ENCODE assay signal across 22 mouse cellular contexts in genomic region chr7:89463246-89463645, GRCm38 (mm10). TPM values are rescaled to one million over a fixed set of nuclear protein-coding genes. Genes with fewer than 3 reads are reported as not detected.
DNase-seq lines count a peak whose midpoint lies in the region; ATAC-seq lines count a peak whose summit lies in the region.
"Had no signal": no experiment of that assay in that cellular context is flagged by ENCODE, and none has a peak within 500 bp of the region (broad histone marks: within the 10 kb centered on the region; RNA-seq: fewer than 3 reads in every experiment).

No protein-coding gene starts in this region.

- 73% methylated on average over 3 of the region's 3 CpGs for WGBS in kidney, embryonic 15.5 days
- 83% methylated on average over 3 of the region's 3 CpGs for WGBS in kidney, embryonic 14.5 days
- WGBS in neural tube, embryonic 15.5 days, result 79% methylated on average over 3 of the region's 3 CpGs

- ATAC-seq in kidney, embryonic 15.5 days (replicated peaks; ENCODE audit: low FRiP score), result no peak
- no peak for ATAC-seq in kidney, embryonic 14.5 days (ENCODE audit: low FRiP score, low TSS enrichment)
- peak; percentile 33; the same call in 1 of the 2 replicates for ATAC-seq in megakaryocyte, adult 5-6 weeks (ENCODE audit: poor library complexity, severe bottlenecking)
- no peak for ATAC-seq in neural tube, embryonic 15.5 days (ENCODE audit: low FRiP score)
- ATAC-seq: activated CD4-positive, CD25-positive, alpha-beta regulatory T cell, adult 4 months; Patski had no signal

- peak; percentile 64 for DNase-seq in kidney, adult 11 months
- peak; percentile 11 for DNase-seq in kidney, postnatal 10 days
- DNase-seq in kidney, postnatal 14 days, result peak; percentile 42
- DNase-seq: adrenal gland, postnatal 14 days; cerebellum, adult 11-12 months; cerebellum, adult 9-10 months; gastrocnemius, postnatal 10 days; heart, adult 2 months; heart, postnatal 14 days had no signal

- peaks cover 7% of the 10 kb centered on the region; the same call in 1 of the 2 replicates for H3K4me1 ChIP-seq in kidney, embryonic 15.5 days
- H3K4me1 ChIP-seq in kidney, embryonic 14.5 days (ENCODE audit: control insufficient read depth, insufficient read depth, low read length), result 0 out of 2 replicates have a peak, but pooled peaks cover 2% of the 10 kb centered on the region
- peaks cover 4% of the 10 kb centered on the region for H3K4me1 ChIP-seq in neural tube, embryonic 15.5 days

- H3K4me2 ChIP-seq in kidney, embryonic 15.5 days, result no peak overlapping the region
- H3K4me2 ChIP-seq in kidney, embryonic 14.5 days (replicated peaks; ENCODE audit: low read depth, low read length), result no peak overlapping the region
- H3K4me2 ChIP-seq in neural tube, embryonic 15.5 days, result no peak overlapping the region
- H3K4me2 ChIP-seq: embryonic facial prominence, embryonic 13.5 days; heart, embryonic 11.5 days; heart, embryonic 15.5 days; hindbrain, embryonic 14.5 days had no signal

- H3K36me3 ChIP-seq in kidney, embryonic 15.5 days, result no peaks in the 10 kb centered on the region
- H3K36me3 ChIP-seq in kidney, embryonic 14.5 days (ENCODE audit: control insufficient read depth, insufficient read depth, low read length), result no peaks in the 10 kb centered on the region
- H3K36me3 ChIP-seq in neural tube, embryonic 15.5 days, result no peaks in the 10 kb centered on the region
- H3K36me3 ChIP-seq: embryonic facial prominence, embryonic 13.5 days; forebrain, embryonic 10.5 days; heart, embryonic 15.5 days had no signal

- no peak overlapping the region for H3K4me3 ChIP-seq in kidney, embryonic 15.5 days (replicated peaks)
- no peak overlapping the region for H3K4me3 ChIP-seq in kidney, embryonic 14.5 days (ENCODE audit: low read length)
- no peak overlapping the region for H3K4me3 ChIP-seq in neural tube, embryonic 15.5 days (replicated peaks)
- H3K4me3 ChIP-seq: embryonic facial prominence, embryonic 13.5 days; erythroblast, embryonic 14.5 days; forebrain, embryonic 10.5 days; heart, adult 2 months; heart, embryonic 15.5 days had no signal

- no peaks in the 10 kb centered on the region for H3K9me3 ChIP-seq in kidney, embryonic 15.5 days (replicated peaks)
- no peaks in the 10 kb centered on the region for H3K9me3 ChIP-seq in kidney, embryonic 14.5 days (ENCODE audit: control insufficient read depth, low read length)
- no peaks in the 10 kb centered on the region for H3K9me3 ChIP-seq in neural tube, embryonic 15.5 days (replicated peaks)
- H3K9me3 ChIP-seq: embryonic facial prominence, embryonic 13.5 days; forebrain, embryonic 10.5 days; heart, embryonic 15.5 days had no signal

- no peak overlapping the region for H3K9ac ChIP-seq in kidney, embryonic 15.5 days
- no peak overlapping the region for H3K9ac ChIP-seq in kidney, embryonic 14.5 days (ENCODE audit: low read depth, low read length)
- H3K9ac ChIP-seq in neural tube, embryonic 15.5 days (replicated peaks), result no peak overlapping the region
- H3K9ac ChIP-seq: embryonic facial prominence, embryonic 13.5 days; heart, embryonic 15.5 days; hindbrain, embryonic 14.5 days had no signal

- H3K27me3 ChIP-seq in kidney, embryonic 15.5 days, result no peaks in the 10 kb centered on the region
- no peaks in the 10 kb centered on the region for H3K27me3 ChIP-seq in kidney, embryonic 14.5 days (ENCODE audit: control insufficient read depth, insufficient read depth, low read length)
- no peaks in the 10 kb centered on the region for H3K27me3 ChIP-seq in neural tube, embryonic 15.5 days (replicated peaks)
- H3K27me3 ChIP-seq: CH12.LX; heart, embryonic 15.5 days; Patski had no signal

- no peak overlapping the region for H3K27ac ChIP-seq in kidney, embryonic 15.5 days
- no peak overlapping the region for H3K27ac ChIP-seq in kidney, embryonic 14.5 days (ENCODE audit: low read depth, low read length)
- H3K27ac ChIP-seq in neural tube, embryonic 15.5 days (replicated peaks), result no peak overlapping the region
- H3K27ac ChIP-seq: embryonic facial prominence, embryonic 13.5 days; forebrain, embryonic 10.5 days; heart, adult 2 months; heart, embryonic 15.5 days had no signal

RNA-seq across cellular contexts. Expression of gene Fzd4, which starts 59.1 kb away (rescaled TPM):
- polyA plus RNA-seq in kidney, embryonic 15.5 days (2015; fragmentation: Nextera tagmentation; extraction: Ambion mirVana), result 27.1 and 27.5 TPM in 2 replicates
- 19.9 and 42.0 TPM in 2 replicates for polyA plus RNA-seq in kidney, embryonic 14.5 days (2014; fragmentation: Nextera tagmentation; extraction: Ambion mirVana)
- total RNA-seq in megakaryocyte, adult 5-6 weeks (2015), result 4.8 TPM in 2 replicates
- total RNA-seq in megakaryocyte, adult 5-6 weeks (2017), result 4.0 and 5.0 TPM in 2 replicates
- polyA plus RNA-seq in neural tube, embryonic 15.5 days (2015; fragmentation: Nextera tagmentation; extraction: Ambion mirVana), result 2.5 and 3.4 TPM in 2 replicates
- polyA plus RNA-seq: activated CD4-positive, CD25-positive, alpha-beta regulatory T cell, adult 4 months; erythroblast, embryonic 14.5 days had no signal

RNA-seq across cellular contexts. Expression of gene Tmem135, which starts 59.2 kb away (rescaled TPM):
- 33.7 and 34.0 TPM in 2 replicates for polyA plus RNA-seq in kidney, embryonic 15.5 days (2015; fragmentation: Nextera tagmentation; extraction: Ambion mirVana)
- 19.2 and 31.9 TPM in 2 replicates for polyA plus RNA-seq in kidney, embryonic 14.5 days (2014; fragmentation: Nextera tagmentation; extraction: Ambion mirVana)
- total RNA-seq in megakaryocyte, adult 5-6 weeks (2015), result 29.9 and 31.6 TPM in 2 replicates
- 18.7 and 26.5 TPM in 2 replicates for total RNA-seq in megakaryocyte, adult 5-6 weeks (2017)
- 29.0 and 30.7 TPM in 2 replicates for polyA plus RNA-seq in neural tube, embryonic 15.5 days (2015; fragmentation: Nextera tagmentation; extraction: Ambion mirVana)

Comparison
In these comparisons a context has a peak if more than half of its experiments do, and no peak if none do; other contexts are left out.
1. DNase-seq: peak in every context shown above with its lines; median percentile 64 in kidney, adult 11 months; 42 in kidney, postnatal 14 days; 11 in kidney, postnatal 10 days.